Mouse (Mus musculus): ENCODE data around the gene Camp. TPM values are rescaled to one million over a fixed set of nuclear protein-coding genes. Genes with fewer than 3 reads are reported as not detected.

Camp gene
- polyA plus RNA-seq, 1 experiment, result 4,579 TPM

DNA sequence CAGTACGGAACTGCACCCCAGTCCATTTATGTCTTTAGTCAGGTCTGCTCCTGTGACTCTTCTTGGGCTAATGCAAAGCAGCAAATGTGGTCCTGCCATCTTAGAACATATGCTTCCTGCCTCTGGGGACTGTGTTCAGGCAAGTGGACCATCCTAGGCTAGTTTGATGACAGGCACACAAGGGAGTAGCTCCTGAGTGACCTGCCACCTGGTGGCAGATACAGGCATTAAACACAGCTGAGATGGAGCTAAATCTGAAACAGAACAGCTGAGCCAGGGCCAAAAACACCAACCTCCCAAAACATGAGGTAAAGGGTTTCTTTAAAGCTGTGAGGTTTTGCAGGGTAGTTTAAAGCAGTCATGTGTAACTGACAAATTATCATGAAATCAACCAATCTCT is 51.4 kb downstream of the Camp start:
- Histone ChIP-seq H3K27ac (ENCODE audit: control insufficient read depth, insufficient read depth, low read depth, low read length, poor library complexity) (no peak overlapping the region), H3K4me3 (replicated peaks; ENCODE audit: control insufficient read depth, low read depth, low read length) (no peak overlapping the region), H3K4me1 (ENCODE audit: control insufficient read depth, insufficient read depth, low read length) (no peaks in the 10 kb centered on the region)
- WGBS, result 93% methylated on average over 1 of the region's 1 CpGs
- no peak for TF ChIP-seq POLR2A (IDR thresholded peaks at IDR 0.05; ENCODE audit: borderline replicate concordance, control insufficient read depth, low read depth, low read length)
- peak; percentile 31; the same call in 1 of the 2 replicates for TF ChIP-seq CTCF (IDR thresholded peaks at IDR 0.05; ENCODE audit: control insufficient read depth, insufficient read depth, low read length)

Other genes with a start within 250 kb of the Camp start
- gene Fbxw24, start 223.6 kb downstream of the Camp start, polyA plus RNA-seq (2011; ENCODE audit: insufficient read depth, insufficient read length, low replicate concordance, missing spikeins), result not detected in 2 replicates
- not detected in 2 replicates for gene Fbxw25, start 185.0 kb downstream of the Camp start, polyA plus RNA-seq (2011; ENCODE audit: insufficient read depth, insufficient read length, low replicate concordance, missing spikeins)
- gene Fbxw18, start 146.9 kb downstream of the Camp start, polyA plus RNA-seq (2011; ENCODE audit: insufficient read depth, insufficient read length, low replicate concordance, missing spikeins), result not detected in 2 replicates
- not detected in 2 replicates for gene Fbxw26, start 103.5 kb downstream of the Camp start, polyA plus RNA-seq (2011; ENCODE audit: insufficient read depth, insufficient read length, low replicate concordance, missing spikeins)
- not detected in 2 replicates for gene Fbxw27, start 58.9 kb downstream of the Camp start, polyA plus RNA-seq (2011; ENCODE audit: insufficient read depth, insufficient read length, low replicate concordance, missing spikeins)
- not detected in 2 replicates for gene Spink8, start 37.3 kb downstream of the Camp start, polyA plus RNA-seq (2011; ENCODE audit: insufficient read depth, insufficient read length, low replicate concordance, missing spikeins)
- 12.8 and 25.8 TPM in 2 replicates for gene Nme6, start 16.9 kb downstream of the Camp start, polyA plus RNA-seq (2011; ENCODE audit: insufficient read depth, insufficient read length, low replicate concordance, missing spikeins)
- gene Cdc25a, start 26.0 kb upstream of the Camp start, polyA plus RNA-seq (2011; ENCODE audit: insufficient read depth, insufficient read length, low replicate concordance, missing spikeins), result 18.7 and 28.3 TPM in 2 replicates
- 12.9 and 33.6 TPM in 2 replicates for gene Map4, start 81.8 kb upstream of the Camp start, polyA plus RNA-seq (2011; ENCODE audit: insufficient read depth, insufficient read length, low replicate concordance, missing spikeins)

Data from bone marrow, adult 2 months (tissue).